Mouse (Mus musculus): ENCODE results near the gene Hey2.

Hey2 gene

DNA sequence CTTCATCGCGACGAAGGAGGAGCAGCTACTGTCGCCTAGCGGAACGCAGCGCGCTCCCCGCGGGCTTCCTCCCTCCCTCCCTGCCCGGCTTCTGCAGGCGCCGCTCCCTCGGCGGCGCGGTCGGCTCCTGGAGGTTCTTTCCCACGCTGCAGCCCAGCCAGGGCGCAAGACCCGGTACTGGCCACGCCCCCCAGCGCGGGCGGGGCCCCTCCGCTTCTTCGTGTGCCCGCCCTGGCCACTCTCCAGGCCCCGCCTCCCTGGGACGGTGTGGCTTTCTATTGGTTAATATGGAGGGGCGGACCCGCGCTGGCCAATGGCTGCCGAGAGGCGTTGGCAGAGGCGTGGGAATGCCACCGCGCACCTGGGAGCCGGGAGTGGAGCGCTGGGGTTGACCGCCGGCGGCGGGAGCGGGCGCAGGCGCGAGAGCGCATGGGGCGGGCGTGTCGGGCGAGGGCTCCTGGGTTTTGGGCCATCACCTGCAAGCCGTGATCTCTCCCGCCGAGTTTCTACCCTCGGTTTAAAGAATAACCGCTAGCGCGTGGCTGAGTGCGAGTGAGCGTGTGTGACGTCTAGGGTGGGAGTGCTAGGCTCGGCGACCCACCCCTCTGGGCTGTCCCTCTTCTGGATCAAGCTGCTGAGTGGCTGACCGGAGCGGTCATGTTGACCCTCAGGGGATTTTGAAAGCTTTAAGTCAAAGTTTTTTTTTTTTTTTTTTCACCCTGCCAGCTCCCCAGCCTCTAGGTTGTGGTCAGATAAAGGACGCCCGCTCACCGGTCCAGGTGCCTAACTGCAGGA, at the start of gene Hey2:
Gene Hey2, minus strand, starts transcription at position 159 of the 795 bp plus-strand sequence.
- peak; percentile 98 for DNase-seq

DNA sequence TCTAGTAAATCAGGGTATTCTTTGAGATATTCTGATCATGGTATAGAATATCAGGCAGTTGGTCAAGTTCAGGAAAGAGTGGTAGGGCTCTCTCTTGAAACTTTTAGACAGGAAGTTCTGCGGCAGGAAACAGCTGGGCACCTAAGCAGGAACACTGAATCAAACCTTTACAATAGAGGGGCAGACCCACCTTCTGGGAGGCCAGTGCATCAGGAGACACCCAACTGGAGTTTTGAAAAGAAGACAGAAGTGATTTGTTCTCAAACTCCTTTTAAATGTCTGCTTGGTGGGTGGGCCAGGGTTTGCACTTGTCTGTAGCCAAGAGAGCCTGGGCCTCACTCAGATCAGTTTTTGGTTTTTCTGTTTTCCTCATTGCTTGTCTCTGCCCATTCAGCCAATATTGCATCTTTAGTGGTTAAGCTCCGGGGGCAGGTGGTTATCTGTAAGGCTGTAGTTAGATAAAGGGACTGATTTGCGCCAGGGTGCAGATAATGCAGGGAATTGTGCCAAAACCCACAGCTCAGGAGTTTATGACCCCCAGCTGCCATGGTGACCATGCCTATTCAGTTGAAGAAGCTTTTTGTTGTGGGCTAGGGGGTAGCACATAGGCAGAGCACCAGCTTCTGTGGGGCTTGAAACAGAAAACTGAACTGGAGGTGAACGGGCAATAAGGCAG, 40.6 kb upstream of the Hey2 start:
- DNase-seq: no peak

DNA sequence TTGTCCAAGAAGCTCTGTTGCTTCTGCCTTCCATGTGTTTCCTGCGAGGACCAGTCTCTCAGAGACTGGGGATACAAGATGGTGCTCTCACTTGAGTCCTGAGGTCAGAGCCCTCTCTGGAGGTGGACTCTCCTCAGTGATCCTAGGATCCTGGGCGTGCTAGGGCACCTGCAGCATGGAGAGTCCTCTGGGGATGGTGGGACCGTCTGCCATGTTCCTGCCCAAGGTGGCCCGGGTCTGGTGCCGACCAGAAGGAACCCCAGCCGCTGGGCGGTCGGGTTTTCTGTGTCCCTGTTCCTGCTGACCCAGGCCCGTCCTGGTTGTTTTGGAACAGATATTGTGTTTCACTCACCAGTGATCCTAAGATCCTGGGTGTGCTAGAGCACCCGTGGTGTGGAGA, 38.5 kb upstream of the Hey2 start:
- no peak for DNase-seq

DNA sequence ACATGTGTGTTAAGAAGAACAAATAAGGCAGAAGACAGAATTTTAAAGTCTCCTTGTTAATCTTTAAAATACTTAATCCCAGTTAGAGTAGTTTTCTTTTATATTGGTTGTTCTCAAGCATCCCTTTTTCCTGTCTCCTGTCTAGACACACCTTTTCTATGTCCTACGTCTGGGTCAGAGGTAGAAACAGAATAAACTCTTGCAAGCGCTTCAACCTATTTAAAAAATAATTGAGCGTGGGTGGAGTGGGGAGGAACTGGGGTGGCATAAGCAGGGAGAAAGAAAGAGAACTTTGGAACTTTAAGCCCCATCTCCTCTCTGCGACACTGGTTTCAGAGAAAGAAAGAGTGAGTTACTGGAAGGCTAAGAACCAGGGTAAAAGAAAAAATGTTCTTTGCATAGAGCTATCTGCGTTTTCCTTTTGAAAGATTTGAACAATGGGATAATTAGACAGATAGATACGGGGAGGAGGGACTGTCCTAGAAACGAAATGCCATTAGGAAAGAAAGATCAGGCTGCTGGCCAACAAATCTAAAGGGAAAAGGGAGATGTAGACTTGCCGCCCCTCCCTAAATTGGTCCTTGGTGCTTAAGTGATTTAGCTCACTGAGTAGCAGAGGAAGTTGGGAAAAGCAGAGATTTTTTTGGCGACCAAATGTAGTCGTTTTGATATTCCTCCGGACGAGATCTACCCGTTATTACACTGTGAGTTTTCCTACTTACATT, 2.7 kb upstream of the Hey2 start:
- DNase-seq: no peak

DNA sequence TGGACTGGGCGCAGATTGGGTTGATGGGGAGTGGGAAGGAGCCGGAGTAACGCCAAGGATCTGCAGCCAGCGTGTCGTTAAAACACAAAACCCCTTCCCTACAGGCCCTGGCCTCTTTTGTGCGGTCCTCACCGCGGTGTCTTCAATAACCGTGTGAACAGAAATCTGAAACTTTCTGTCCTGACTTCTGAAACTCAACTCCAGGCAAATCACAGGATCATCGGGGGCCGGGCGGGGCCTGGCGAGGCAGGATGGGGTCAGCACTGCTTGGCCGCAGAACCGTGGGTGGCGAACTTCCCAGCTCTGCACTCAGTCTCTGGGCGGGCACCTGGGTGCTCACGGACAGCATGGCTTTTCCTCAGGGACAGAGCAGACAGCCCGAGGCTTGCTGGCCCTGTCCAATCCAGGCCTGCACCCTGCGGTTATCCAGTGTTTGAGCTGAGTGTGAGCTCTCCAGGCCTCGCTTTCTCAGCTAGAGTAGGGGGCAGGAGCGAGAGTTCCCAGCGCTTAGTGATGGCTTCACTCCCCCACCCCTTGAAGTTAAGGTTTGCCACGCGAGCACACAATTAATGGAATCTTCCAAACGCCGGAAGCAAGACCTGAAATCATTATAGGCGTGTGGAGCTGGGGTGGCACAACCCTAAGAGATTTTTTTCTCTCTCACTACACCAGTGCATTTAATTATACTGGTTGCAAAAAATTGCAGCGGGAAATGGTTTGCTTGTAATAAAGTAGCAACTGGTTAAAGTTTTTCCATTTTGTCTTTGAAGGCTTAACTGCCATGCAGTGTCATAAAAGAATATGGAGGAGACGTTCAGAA, 1.8 kb upstream of the Hey2 start:
- no peak for DNase-seq

DNA sequence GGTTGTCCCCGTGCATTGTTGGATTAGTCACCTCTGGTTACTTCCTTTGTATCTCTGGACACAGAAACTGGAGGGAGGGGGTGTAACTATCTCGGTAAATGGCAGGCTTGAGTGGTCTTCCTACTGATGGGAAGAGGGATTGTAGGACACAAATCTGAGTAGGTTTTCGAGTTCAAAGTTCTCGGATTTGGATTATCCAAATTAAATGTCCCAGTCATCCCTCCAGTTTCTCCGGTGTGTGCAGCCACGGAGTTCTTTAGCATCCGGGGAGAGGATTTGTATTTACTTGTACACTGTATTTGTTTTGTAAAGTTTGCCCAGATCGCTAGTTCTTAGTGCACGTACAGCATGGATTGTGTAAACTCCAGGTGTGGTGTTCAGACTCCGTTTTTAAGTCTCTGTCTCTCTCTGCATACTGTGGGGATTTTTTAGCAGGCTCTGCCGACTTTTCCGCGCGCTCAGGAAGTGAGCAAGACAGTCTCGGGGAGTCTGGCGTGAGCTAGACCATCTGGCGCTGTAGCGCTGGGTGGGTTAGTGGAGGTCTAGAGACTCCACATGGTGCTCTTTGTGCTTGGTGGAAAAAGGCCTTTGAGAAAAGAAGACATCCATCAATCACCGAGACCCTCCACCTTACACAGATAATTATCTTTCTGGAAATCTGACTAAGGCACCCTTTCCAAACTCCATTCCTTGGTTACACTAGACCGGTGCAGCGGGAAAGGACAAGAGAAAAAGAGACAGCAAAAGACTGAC, 1.0 kb upstream of the Hey2 start:
- no peak for DNase-seq

DNA sequence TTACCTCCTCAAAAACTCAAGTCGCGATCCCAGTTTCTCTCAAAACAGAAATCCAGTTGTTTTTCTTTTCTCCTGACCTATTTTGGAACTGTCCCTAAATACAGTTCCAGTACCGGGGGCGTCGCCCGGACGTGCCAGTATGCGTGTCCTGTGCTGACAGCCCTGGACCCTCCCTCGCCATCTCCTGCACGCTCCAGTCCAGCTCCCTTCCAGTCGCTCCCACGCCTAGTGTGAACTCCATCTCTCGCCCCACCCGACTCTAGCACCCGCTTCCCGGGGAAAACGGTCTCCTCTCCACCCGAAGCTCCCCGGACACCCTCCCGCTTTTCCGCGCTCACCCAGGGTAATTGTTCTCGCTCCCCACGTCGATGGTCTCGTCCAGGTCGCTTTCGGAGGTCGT, 373 bp downstream of the Hey2 start:
- no peak for DNase-seq

DNA sequence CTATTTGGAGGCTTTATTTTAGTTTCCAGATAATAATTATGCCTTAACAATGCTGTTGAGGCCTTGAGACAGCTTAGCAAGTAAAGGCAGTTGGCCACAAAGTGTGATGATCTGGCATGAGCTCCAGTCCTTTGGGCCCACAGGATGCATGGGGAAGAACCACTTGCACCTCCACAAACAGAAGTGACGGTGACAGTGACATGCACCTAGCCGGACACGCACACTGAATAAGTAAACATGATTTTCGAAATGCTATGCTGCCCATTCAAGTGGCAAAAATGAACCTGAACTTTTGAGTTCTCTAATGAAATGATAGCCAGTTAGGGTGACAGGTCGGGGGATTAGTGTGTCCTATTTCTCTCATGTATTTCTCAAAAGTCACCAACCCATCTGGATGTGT, 1.8 kb downstream of the Hey2 start:
- DNase-seq: no peak

DNA sequence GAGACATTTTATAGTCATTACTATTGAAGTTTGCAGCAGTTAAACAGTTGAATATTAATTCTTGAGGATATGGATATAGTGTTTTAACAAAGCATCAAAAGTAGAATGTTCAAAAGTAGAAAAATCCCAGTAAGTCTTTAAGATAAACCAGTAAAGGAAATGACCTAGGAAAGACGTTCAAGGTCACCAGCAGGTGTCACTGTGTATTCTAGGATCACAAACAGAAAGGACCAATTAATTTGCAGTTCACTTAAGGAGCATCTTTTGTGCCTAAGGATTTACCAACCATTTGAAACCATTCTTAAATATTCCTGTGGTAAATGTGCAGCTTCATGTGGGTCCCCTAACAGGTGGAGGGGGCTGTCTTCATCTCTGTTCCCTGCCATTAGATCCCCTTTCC, 4.4 kb downstream of the Hey2 start:
- DNase-seq: no peak

DNA sequence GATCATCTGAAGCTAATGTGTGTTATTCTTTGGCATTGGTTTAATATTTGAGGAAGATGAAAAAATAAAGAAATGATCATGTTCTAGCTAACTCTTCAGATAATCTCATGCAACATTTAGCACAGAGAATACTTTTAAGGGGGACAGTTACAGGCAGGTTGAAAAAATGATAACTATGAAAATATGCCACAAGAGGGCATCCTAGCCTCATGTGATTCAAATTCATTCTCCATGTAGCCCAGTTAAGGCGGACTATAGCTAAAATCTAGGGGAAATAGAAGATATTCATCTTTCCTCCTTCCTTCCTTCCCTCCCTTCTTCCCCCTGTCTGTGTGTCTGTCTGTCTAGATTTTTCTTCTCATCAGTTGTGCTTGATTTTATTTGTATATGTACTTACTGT, 17.6 kb downstream of the Hey2 start:
- no peak for DNase-seq

DNA sequence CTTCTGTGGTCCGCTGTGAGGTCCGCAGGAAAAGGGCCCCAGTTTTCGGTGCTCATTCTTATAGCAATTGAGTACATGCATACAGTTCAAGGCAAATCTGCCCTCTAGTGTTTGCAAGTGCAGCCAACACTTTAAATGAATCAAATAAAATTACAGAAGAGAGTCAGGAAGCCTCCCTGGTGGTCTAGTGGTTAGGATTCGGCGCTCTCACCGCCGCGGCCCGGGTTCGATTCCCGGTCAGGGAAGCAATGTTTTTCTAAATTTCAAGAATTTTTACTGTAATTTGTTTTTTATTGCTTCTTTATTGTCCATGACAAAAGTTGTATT, 31.7 kb downstream of the Hey2 start:
- peak; percentile 77 for DNase-seq

DNA sequence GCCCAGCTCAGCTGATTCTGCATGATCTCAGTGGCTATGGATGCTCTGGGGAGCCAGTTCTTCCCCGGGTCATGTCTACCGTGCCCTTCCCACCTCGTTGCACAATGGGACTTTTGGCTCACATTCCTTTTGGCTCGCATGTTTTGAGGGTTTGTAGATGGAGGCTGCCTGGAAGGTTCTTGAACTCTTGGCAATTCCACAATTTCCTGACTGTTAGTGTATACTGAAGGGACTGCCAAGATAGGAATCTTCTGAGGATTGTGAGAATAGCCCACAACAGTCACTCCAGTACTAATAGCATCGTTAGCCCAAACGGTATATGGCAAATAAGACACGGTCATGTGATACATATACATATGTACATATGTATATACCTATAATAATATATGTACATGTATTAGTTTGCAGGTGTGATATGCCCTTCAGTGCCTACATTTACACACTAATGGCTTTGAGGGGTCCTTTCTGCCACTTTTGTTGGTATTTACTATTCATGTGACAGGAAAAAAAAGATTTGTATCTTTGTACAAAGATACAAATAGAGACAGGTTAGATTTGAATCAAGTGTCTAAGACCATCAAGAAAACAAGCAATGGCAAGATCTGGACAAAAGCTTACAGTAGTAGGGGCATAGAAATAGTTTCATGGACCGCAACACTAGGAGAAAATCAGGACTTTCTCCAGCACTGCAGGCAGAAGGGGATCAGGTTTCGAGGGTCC, 32.2 kb downstream of the Hey2 start:
- DNase-seq: peak; percentile 51

DNA sequence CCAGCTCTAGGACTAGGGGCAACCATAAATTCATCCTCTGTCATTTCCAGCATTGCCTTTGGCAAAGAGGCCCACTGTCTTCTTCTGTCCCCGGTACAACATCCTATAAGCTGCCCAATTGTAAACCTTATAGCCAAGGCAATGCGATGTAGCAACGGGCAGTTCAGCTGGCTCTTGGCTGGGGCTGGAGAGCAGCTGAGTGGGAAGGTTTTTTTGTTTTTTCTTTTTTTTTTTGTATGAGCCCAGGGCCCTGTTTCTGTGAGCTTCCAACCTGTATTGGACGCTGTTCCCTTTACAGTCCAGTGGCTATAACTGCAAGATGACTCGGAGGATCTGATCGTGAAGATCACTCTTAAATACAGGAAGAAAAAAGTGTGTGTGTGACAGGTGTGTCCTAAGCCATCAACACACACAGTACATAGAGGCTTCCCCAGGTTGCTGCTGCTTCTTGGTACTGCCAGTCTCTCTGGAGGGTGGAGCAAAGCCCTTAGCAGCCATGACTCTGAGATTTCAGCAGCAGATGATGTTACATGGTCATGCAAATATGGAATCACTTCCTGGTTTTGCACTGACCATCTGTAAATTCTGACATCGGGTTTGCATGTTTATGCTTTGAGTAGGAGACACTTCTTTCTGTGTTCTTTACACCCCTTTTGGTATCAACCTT, 38.9 kb downstream of the Hey2 start:
- DNase-seq: peak; percentile 34

DNA sequence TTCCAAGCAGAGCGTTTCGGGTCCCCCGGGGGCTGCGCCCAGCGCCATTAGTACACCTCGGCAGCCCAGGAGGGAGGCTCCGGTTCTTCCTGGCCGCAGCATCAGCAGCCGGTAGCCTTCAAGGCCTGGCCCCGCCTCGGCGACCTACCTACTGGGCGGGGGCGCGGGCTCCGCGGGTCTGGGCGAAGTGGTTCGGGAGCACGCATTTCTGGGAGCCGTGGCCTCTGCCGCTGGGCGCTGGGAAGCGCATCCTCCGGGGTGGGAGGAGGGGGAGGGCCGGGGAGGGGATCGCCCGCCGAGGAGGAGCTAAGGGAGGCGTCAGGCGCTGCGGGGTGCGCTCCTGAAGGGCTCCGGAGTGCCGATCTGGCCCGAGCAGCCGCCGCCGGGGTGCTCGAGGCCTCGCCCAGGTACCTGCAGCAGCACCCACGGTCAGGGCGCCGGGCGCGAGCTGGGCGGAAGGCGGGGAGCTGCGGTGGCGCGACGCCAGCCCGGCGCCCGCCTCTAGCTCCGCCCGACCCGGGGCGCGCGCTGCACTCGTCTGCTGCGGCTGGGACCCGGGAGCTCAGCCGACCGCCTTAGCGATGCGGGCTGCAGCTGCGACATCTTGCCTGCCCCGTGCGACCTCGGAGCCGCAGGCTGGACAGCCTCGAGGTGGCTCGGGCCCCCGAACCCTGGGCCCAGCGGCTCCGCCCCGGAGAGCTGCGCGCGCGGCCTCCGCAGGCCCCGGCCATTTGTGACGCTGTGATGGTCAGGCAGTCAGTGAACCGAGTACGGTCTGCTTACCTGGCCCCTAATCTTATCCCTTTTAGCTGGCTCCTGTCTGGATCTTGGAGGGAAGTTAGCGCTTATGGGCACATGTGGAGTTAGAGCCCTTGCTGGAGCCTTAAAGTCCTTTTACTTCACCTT, 39.7 kb downstream of the Hey2 start, which contains the start of gene Ncoa7:
Gene Ncoa7, minus strand, starts transcription at position 646 of the 906 bp plus-strand sequence.
- peak; percentile 92 for DNase-seq

DNA sequence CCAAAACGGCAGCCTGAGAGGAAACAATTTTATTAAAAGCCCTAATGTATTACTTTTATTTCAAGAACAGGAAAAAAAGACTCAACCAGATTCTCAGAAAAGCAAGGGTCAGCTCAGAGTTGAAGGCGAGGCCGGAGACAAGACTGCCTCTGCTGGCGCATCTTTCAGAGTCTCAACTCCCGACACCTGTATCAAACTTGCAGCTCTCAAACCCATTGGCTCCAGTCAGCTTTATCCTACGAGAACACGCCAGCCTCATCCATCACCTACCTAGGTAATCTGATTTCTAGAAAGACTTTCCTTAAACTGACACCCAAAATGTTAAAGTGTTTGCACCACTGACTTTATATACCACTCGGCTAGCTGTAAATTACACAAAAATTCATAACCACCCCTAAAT, 40.6 kb downstream of the Hey2 start:
- DNase-seq: peak; percentile 57

DNA sequence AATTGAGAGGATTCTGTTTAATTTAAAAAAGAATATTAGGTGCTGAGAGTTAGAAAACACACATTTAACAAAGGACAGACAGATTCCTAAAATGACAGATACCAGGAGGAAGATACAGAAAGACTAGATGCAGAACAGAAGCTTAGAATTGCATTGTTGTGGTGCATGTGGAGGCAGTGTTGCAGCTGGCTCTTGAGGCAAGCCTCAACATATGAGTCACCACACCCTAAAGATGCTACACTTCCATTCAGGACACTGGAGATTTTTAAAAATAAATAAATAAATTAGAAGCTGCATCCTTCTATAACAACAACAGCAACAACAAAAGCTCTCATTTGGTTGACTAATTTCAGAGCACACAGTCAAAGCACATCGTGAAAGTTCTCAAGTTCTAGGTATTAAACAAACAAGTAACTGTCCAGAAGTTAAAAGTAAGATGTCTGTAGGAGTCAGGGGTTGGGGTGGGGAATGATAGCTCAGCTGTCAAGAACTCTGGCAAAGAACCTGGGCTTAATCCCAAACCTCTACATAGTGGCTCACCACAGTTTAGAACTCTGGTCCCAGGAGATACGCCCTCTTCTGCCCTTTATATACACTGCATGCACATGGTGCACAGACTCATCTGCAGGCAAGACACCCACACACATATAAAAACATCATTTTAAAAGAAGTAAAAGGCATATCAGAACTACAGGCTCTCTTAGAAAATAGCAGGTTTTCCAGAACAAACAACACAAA, 42.7 kb downstream of the Hey2 start:
- DNase-seq: no peak

DNA sequence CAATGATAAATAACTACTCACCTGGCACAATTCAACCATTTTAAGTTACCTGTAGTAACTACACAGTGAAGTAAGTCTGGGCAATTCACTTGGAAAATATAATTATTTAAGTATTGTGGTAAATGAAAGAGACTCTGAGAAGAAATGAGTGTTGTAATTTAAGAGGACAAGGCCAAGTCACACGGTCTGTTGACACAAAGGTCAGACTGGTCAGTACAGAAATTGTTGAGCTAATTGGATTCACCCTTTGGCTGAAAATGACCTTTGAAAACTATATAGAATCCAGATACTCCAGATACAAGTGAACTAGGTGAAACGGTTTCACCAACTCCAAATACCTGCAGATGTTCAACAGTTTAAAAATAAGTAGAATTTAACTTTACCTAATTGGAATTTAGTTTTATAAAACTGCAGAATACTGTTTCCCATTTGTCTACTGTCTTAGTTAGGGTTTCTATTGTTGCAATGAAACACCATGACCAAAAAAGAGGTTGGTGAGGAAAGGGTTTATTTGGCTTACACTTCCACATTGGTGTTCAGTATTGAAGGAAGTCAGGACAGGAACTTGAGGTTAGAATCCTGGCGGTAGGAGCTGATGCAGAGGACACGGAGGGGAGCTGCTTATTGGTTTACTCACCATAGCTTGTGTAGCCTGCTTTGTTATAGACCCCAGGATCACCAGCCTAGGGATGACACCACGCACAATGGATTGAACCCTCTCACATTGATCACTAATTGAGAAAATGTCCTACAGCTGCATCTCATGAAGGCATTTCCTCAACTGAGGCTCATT, 45.9 kb downstream of the Hey2 start:
- DNase-seq: no peak

DNA sequence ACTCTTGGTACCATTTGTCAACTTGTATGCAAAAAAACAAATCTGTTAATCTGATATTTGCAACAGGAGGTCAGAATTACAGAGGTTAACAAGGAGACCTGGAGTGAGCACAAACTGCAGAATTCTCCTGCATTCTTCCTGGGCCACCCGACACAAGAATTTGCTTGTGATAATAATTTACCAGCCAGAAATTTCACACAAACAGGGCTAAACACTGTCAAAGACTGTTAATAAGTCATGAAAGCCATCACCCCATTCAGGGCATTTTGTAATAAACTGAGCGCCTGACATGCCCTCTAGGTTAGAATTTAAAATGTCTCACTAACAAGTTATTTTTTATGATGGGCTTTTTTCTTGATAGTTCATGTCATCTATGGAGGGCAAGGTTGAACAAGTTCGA, 51.6 kb downstream of the Hey2 start:
- DNase-seq: no peak
